Mouse (Mus musculus) CH12.LX (cell line): ENCODE results near the gene Pigl. TPM values are rescaled to one million over a fixed set of nuclear protein-coding genes. Genes with fewer than 3 reads are reported as not detected.
"Not testable (repeated sequence)": the region's sequence is repeated elsewhere in the genome, so short reads cannot be mapped to it uniquely, and the experiment has no call there.

Experiments
- DNase-seq: peaks from one replicate; pipeline ENCODE4 v3.0.0-alpha.2; 2013; ENCODE audit errors: extremely low read depth
- H3K27ac ChIP-seq: 2 replicates; pipeline ENCODE4 v1.5.1; 2012; ENCODE audit warnings: low read depth, mild to moderate bottlenecking, control low read depth, moderate library complexity; ENCODE audit not compliant: insufficient read depth
- H3K27me3 ChIP-seq: replicated peaks from 2 replicates; pipeline ENCODE3; 2012; ENCODE audit warnings: inconsistent platforms
- H3K36me3 ChIP-seq, 2 experiments: replicated peaks in 1 of 2; 2 replicates each; pipeline versions ENCODE3 to v1.6.1; 2012; ENCODE audit warnings: inconsistent platforms in 1 of 2, low read length in 1 of 2, mild to moderate bottlenecking in 1 of 2, mixed read lengths in 1 of 2, moderate library complexity in 1 of 2; ENCODE audit not compliant: control insufficient read depth in 1 of 2, insufficient read depth in 1 of 2
- H3K4me1 ChIP-seq, 2 experiments: 2 replicates each; pipeline ENCODE4 v1.6.1; 2012; ENCODE audit warnings: inconsistent platforms in 1 of 2, moderate library complexity in 1 of 2; ENCODE audit not compliant: insufficient read depth in 2 of 2, control insufficient read depth in 1 of 2
- H3K4me2 ChIP-seq: 2 replicates; pipeline ENCODE4 v1.6.1; 2012; ENCODE audit warnings: low read depth, mild to moderate bottlenecking, control low read depth; ENCODE audit not compliant: poor library complexity, insufficient read depth, severe bottlenecking
- H3K4me3 ChIP-seq, 3 experiments: fragments of 150-350 bp in 1 of 3; sonication (generic) in 1 of 3; replicated peaks in 1 of 3; 2 replicates each; pipeline versions ENCODE3 to v1.5.1; 2011 to 2012; ENCODE audit warnings: low read depth in 2 of 3, low read length in 2 of 3, mild to moderate bottlenecking in 2 of 3, moderate library complexity in 2 of 3, control low read depth in 1 of 3, improper control_type of control experiment in 1 of 3, inconsistent platforms in 1 of 3, mixed read lengths in 1 of 3; ENCODE audit not compliant: poor library complexity in 1 of 3
- H3K79me2 ChIP-seq: replicated peaks from 2 replicates; pipeline ENCODE4 v1.6.1; 2012; ENCODE audit warnings: mild to moderate bottlenecking, moderate library complexity; ENCODE audit not compliant: control insufficient read depth, poor library complexity, insufficient read depth, severe bottlenecking; ENCODE audit errors: extremely low read depth
- H3K9ac ChIP-seq: 2 replicates; pipeline ENCODE4 v1.6.1; 2012; ENCODE audit warnings: low read depth, mild to moderate bottlenecking, control low read depth, moderate library complexity; ENCODE audit not compliant: insufficient read depth
- H3K9me3 ChIP-seq: replicated peaks from 2 replicates; pipeline ENCODE3; 2012; ENCODE audit warnings: low read length, inconsistent platforms, mixed read lengths
- CHD2 ChIP-seq: IDR thresholded peaks from 2 replicates; pipeline ENCODE4 v1.6.1; 2011; ENCODE audit warnings: low read length, improper control_type of control experiment
- ELF1 ChIP-seq: IDR thresholded peaks from 2 replicates; pipeline ENCODE4 v1.6.1; 2014; ENCODE audit warnings: low read depth, mild to moderate bottlenecking, inconsistent platforms, low read length, improper control_type of control experiment
- MAFK ChIP-seq: IDR thresholded peaks from 2 replicates; pipeline ENCODE4 v1.6.1; 2011; ENCODE audit warnings: low read length, improper control_type of control experiment; ENCODE audit not compliant: insufficient replicate concordance
- MAZ ChIP-seq: IDR thresholded peaks from 2 replicates; pipeline ENCODE4 v1.6.1; 2012; ENCODE audit warnings: low read depth, mild to moderate bottlenecking, inconsistent platforms, low read length, improper control_type of control experiment, moderate library complexity
- MEF2A ChIP-seq: IDR thresholded peaks from 2 replicates; pipeline ENCODE4 v1.6.1; 2014; ENCODE audit warnings: low read depth, mild to moderate bottlenecking, inconsistent platforms, low read length, improper control_type of control experiment, borderline replicate concordance
- NRF1 ChIP-seq: IDR thresholded peaks from 2 replicates; pipeline ENCODE4 v1.6.1; 2014; ENCODE audit warnings: low read depth, mild to moderate bottlenecking, inconsistent platforms, low read length, improper control_type of control experiment, moderate library complexity
- POLR2A ChIP-seq: IDR thresholded peaks from 2 replicates; pipeline ENCODE4 v1.6.1; 2011; ENCODE audit warnings: low read depth, mild to moderate bottlenecking, improper control_type of control experiment, low read length
- SIN3A ChIP-seq: IDR thresholded peaks from 2 replicates; pipeline ENCODE4 v1.6.1; 2012; ENCODE audit warnings: low read length, improper control_type of control experiment, inconsistent platforms
- USF1 ChIP-seq: IDR thresholded peaks from 2 replicates; pipeline ENCODE4 v1.6.1; 2014; ENCODE audit warnings: low read depth, mild to moderate bottlenecking, inconsistent platforms, low read length, improper control_type of control experiment
- USF2 ChIP-seq: conservative IDR thresholded peaks from 2 replicates; pipeline ENCODE4 v1.6.1; 2011; ENCODE audit warnings: low read depth, low read length, improper control_type of control experiment
- ZNF384 ChIP-seq: IDR thresholded peaks from 2 replicates; pipeline ENCODE4 v1.6.1; 2012; ENCODE audit warnings: low read depth, low read length, improper control_type of control experiment, inconsistent platforms
- dilution Hi-C: fragments of 300-500 bp; cut with MboI; formaldehyde crosslinking; loops from 2 replicates; pipeline ENCODE4 v1.14.3; 2020; ENCODE audit warnings: low sequenced_read_pairs; ENCODE audit not compliant: extremely low pct_unique_long_range_greater_than_20kb, extremely low pct_ligation_motif_present
- in situ Hi-C: fragments of 300-500 bp; cut with MboI; formaldehyde crosslinking; loops from 3 replicates; pipeline ENCODE4 v1.14.3; 2019; ENCODE audit warnings: low sequenced_read_pairs, low pct_ligation_motif_present, low pct_unique_long_range_greater_than_20kb, mixed read lengths
- polyA plus RNA-seq: library from polyadenylated mRNA; unstranded; fragments of >175 nt; gene quantifications from 2 replicates; pipeline ENCODE4 v1.2.1, GENCODE M21; 2012; ENCODE audit warnings: low read depth; ENCODE audit not compliant: insufficient read length
- total RNA-seq, 2 experiments: library from RNA; depleted of rRNA; stranded (reverse); fragments of 300-350 nt in 1 of 2; fragments of >200 nt in 1 of 2; gene quantifications; 2 replicates each; pipeline ENCODE4 v1.2.3; 2012 to 2014

Pigl gene
- total and polyA plus RNA-seq, 3 experiments: 4.4 to 9.1 (median 5.6) TPM

GRCm38 (mm10) chr11:62507683-62508082 lies 49.4 kb downstream of the Pigl start:
- Histone ChIP-seq H3K27me3 (no peaks in the 10 kb centered on the region), H3K4me3 (no peak overlapping the region), H3K4me2 (no peak overlapping the region), H3K36me3 (peaks cover 3 to 28% of the 10 kb centered on the region in 2 experiments), H3K79me2 (no peaks in the 10 kb centered on the region), H3K27ac (no peak overlapping the region), H3K9me3 (peaks cover 4% of the 10 kb centered on the region)
- no peak for DNase-seq
- in situ Hi-C loops: no loop called here
- TF ChIP-seq USF1 (no peak), CHD2 (no peak), POLR2A (no peak), ELF1 (no peak), USF2 (no peak), ZNF384 (no peak), NRF1 (no peak), MAFK (no peak), SIN3A (no peak), MAZ (no peak), MEF2A (no peak)
- TF ChIP-seq, all 38 proteins: peak for 0
- H3K9ac ChIP-seq: no peak overlapping the region
- dilution Hi-C loops: no loop called here
- peaks cover 0 to 13% of the 10 kb centered on the region in 2 experiments; a peak in 2 of 4 replicates for H3K4me1 ChIP-seq

- Histone ChIP-seq H3K4me1 (peaks cover 0 to 20% of the 10 kb centered on the region in 2 experiments; a peak in 2 of 4 replicates), H3K36me3 (peaks cover 3 to 35% of the 10 kb centered on the region in 2 experiments)
- in situ Hi-C loops, H3K9ac ChIP-seq, H3K4me3 ChIP-seq, H3K4me2 ChIP-seq, H3K27ac ChIP-seq, H3K27me3 ChIP-seq, dilution Hi-C loops, H3K79me2 ChIP-seq, H3K9me3 ChIP-seq, DNase-seq: not testable (repeated sequence)
These were observed 50.1 kb downstream of the Pigl start for GRCm38 (mm10) chr11:62508365-62508764.

- H3K4me2 ChIP-seq, H3K4me3 ChIP-seq, dilution Hi-C loops, H3K27ac ChIP-seq, H3K27me3 ChIP-seq, H3K9me3 ChIP-seq, H3K79me2 ChIP-seq, DNase-seq, H3K9ac ChIP-seq, in situ Hi-C loops: not testable (repeated sequence)
- H3K36me3 ChIP-seq: peaks cover 3 to 34% of the 10 kb centered on the region in 2 experiments
- peaks cover 0 to 20% of the 10 kb centered on the region in 2 experiments; a peak in 2 of 4 replicates for H3K4me1 ChIP-seq
These were observed 50.6 kb downstream of the Pigl start for GRCm38 (mm10) chr11:62508816-62509215.
